Mouse (Mus musculus) small intestine, adult 2 months (tissue): Measurements from ENCODE around the gene Ripk1.

Experiments
- CTCF ChIP-seq: fragments of 200-500 bp; IDR thresholded peaks from 2 replicates; pipeline ENCODE4 v1.5.1; 2012; ENCODE audit warnings: low read depth, mild to moderate bottlenecking, control low read depth, inconsistent platforms, low read length, moderate library complexity, mixed read lengths; ENCODE audit not compliant: insufficient replicate concordance, insufficient read length; ENCODE audit errors: extremely low read depth
- POLR2A ChIP-seq: fragments of 200-500 bp; IDR thresholded peaks from 2 replicates; pipeline ENCODE4 v1.6.1; 2012; ENCODE audit warnings: low read depth, mild to moderate bottlenecking, control low read depth, inconsistent platforms, low read length, moderate library complexity

- TF ChIP-seq POLR2A, result no peak
- no peak for TF ChIP-seq CTCF
Measured at GRCm38 (mm10) chr13:33952947-33953346, 49.2 kb upstream of the Ripk1 start.
